Mouse (Mus musculus) heart, postnatal 14 days (tissue): ENCODE data around the gene Synpo2l. TPM values are rescaled to one million over a fixed set of nuclear protein-coding genes. Genes with fewer than 3 reads are reported as not detected.
A peak's percentile ranks its signal among the peaks of the same experiment; 100 is the strongest.

Experiments used
- DNase-seq, 2 experiments: peaks; one replicate each; pipeline ENCODE4 v3.0.0; 2021 to 2022
- intact Hi-C: fragments of 180-260 bp; cut with DNase I; formaldehyde crosslinking; loops from one replicate; pipeline ENCODE4 v1.15.1; 2025
- microRNA-seq, 2 experiments: library from miRNA; unstranded; fragments of <30 nt; microRNA quantifications; one replicate each; pipeline ENCODE4 v1.2.0; 2021 to 2022
- total RNA-seq, 2 experiments: library from RNA; stranded (reverse); gene quantifications; 2 replicates each; pipeline ENCODE4 v1.2.3; 2021

The Synpo2l gene
- total RNA-seq, 2 experiments from 2014 or later: 94.3 to 117 TPM

- no peak for DNase-seq
- intact Hi-C loops: no loop called here
Observed at GRCm38 (mm10) chr14:20612820-20613219, 55.3 kb downstream of the Synpo2l start.

DNA sequence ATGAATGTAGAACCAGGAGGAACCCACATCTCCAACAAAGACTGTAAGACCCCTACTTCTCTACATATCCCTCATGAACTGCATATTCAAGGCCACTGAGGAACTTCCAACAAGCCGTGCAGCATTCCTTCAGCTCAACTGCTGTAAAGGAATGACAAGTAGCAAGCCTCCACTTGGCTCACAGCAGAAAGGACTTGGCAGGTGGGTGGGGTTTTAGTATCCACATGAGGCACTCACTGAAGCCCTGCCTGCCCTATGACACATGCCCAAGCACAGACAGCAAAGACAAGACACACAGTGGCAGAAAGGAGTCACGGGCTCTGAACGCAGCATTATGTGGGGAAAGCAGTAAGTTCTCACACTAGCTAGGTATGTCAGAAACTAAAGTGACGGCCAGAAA, 58.0 kb downstream of the Synpo2l start:
- DNase-seq: peak; percentile 46 to 68
- intact Hi-C loops: no loop called here

- intact Hi-C loops: no loop called here
- DNase-seq: no peak
Observed at GRCm38 (mm10) chr14:20609519-20609918, 58.6 kb downstream of the Synpo2l start.

Small RNA genes within 50 kb of the gene (microRNA-seq; reads per million reads assigned to microRNA genes)
- 0.81 to 1.1 reads per million in 2 experiments for gene Mir6946

Other genes starting within 250 kb of the Synpo2l start
- gene Cfap70, start 216.1 kb downstream of the Synpo2l start, total RNA-seq: under 1 TPM; 0.12 to 0.27 TPM
- 10 to 100 TPM; 50.0 to 61.0 TPM for gene Anxa7, start 188.2 kb downstream of the Synpo2l start, total RNA-seq
- 1 to 10 TPM in 1 of 2 experiments, under 1 TPM in 1; 0.88 to 1.1 TPM for gene Mss51, start 171.5 kb downstream of the Synpo2l start, total RNA-seq
- 10 to 100 TPM; 64.2 to 64.6 TPM for gene Ppp3cb, start 121.8 kb downstream of the Synpo2l start, total RNA-seq
- gene Usp54, start 27.3 kb downstream of the Synpo2l start, total RNA-seq: 10 to 100 TPM; 12.6 to 16.6 TPM
- 1 to 10 TPM in 1 of 2 experiments, under 1 TPM in 1; 0.88 to 1.7 TPM for gene Myoz1, start 11.8 kb downstream of the Synpo2l start, total RNA-seq
- 100 to 1,000 TPM in 1 of 2 experiments, 10 to 100 TPM in 1; 98.8 to 101 TPM for gene Sec24c, start 6.0 kb upstream of the Synpo2l start, total RNA-seq
- gene Fut11, start 26.6 kb upstream of the Synpo2l start, total RNA-seq: 10 to 100 TPM in 1 of 2 experiments, 1 to 10 TPM in 1; 8.9 to 10.1 TPM
- gene Chchd1, start 34.7 kb upstream of the Synpo2l start, total RNA-seq: 100 to 1,000 TPM in 1 of 2 experiments, 10 to 100 TPM in 1; 87.4 to 104 TPM
- 10 to 100 TPM; 56.1 to 63.3 TPM for gene Zswim8, start 39.2 kb upstream of the Synpo2l start, total RNA-seq
- gene Ndst2, start 66.2 kb upstream of the Synpo2l start, total RNA-seq: 10 to 100 TPM; 13.6 to 15.4 TPM
- 10 to 100 TPM; 40.8 to 42.3 TPM for gene Camk2g, start 125.7 kb upstream of the Synpo2l start, total RNA-seq
- 1 to 10 TPM; 5.7 to 6.1 TPM for gene Plau, start 168.3 kb upstream of the Synpo2l start, total RNA-seq